Mouse (Mus musculus) limb, embryonic 14.5 days (tissue): ENCODE results near the gene Map3k20. TPM values are rescaled to one million over a fixed set of nuclear protein-coding genes. Genes with fewer than 3 reads are reported as not detected.

Source experiments
- ATAC-seq: fragments of 200-750 bp; cut with Nextera tagmentation; 2 replicates; pipeline ENCODE4 v1.8.0; 2017; ENCODE audit warnings: low read depth, moderate number of reproducible peaks, moderate TSS enrichment; ENCODE audit not compliant: low FRiP score
- DNase-seq: peaks from one replicate; pipeline ENCODE4 v3.0.0-alpha.2; 2015; ENCODE audit warnings: low spot score
- H3K27ac ChIP-seq: fragments of 300-500 bp; sonication (generic); replicated peaks from 2 replicates; pipeline ENCODE4 v1.5.1; 2014; ENCODE audit warnings: low read depth, mild to moderate bottlenecking, low read length, moderate library complexity, mixed read lengths
- H3K27me3 ChIP-seq: fragments of 300-500 bp; sonication (generic); 2 replicates; pipeline ENCODE4 v1.6.1; 2014; ENCODE audit warnings: low read length, mixed read lengths; ENCODE audit not compliant: control insufficient read depth, insufficient read depth
- H3K36me3 ChIP-seq: fragments of 300-500 bp; sonication (generic); 2 replicates; pipeline ENCODE4 v1.6.1; 2014; ENCODE audit warnings: mild to moderate bottlenecking, low read length, moderate library complexity, mixed read lengths; ENCODE audit not compliant: control insufficient read depth, insufficient read depth
- H3K4me1 ChIP-seq: fragments of 300-500 bp; sonication (generic); 2 replicates; pipeline ENCODE4 v1.6.1; 2014; ENCODE audit warnings: antibody characterized with exemption, low read length, mixed read lengths; ENCODE audit not compliant: control insufficient read depth, insufficient read depth
- H3K4me2 ChIP-seq: fragments of 300-500 bp; sonication (generic); replicated peaks from 2 replicates; pipeline ENCODE4 v1.6.1; 2014; ENCODE audit warnings: low read depth, mild to moderate bottlenecking, low read length, moderate library complexity; ENCODE audit not compliant: severe bottlenecking
- H3K4me3 ChIP-seq: fragments of 300-500 bp; sonication (generic); replicated peaks from 2 replicates; pipeline ENCODE4 v1.5.1; 2014; ENCODE audit warnings: low read length
- H3K9ac ChIP-seq: fragments of 300-500 bp; sonication (generic); 2 replicates; pipeline ENCODE4 v1.6.1; 2014; ENCODE audit warnings: mild to moderate bottlenecking, low read depth, low read length, moderate library complexity; ENCODE audit not compliant: severe bottlenecking
- H3K9me3 ChIP-seq: fragments of 300-500 bp; sonication (generic); 2 replicates; pipeline ENCODE4 v1.6.1; 2016; ENCODE audit warnings: low read length; ENCODE audit not compliant: control insufficient read depth
- POLR2A ChIP-seq: fragments of 200-500 bp; IDR thresholded peaks from 2 replicates; pipeline ENCODE4 v1.8.0; 2012; ENCODE audit warnings: inconsistent platforms, mild to moderate bottlenecking, moderate library complexity, borderline replicate concordance; ENCODE audit not compliant: insufficient read depth, insufficient read length; ENCODE audit errors: extremely low read depth
- WGBS: fragments of 180-500 bp; shearing (Covaris S2); extraction: QIAGEN DNeasy Blood & Tissue Kit; methylation state at CpG from one replicate; pipeline ENCODE4 v1.1.7; 2014; 5-methylcytosine and 5-hydroxymethylcytosine counted together
- polyA plus RNA-seq, 2 experiments: library from polyadenylated mRNA; depleted of rRNA in 1 of 2; stranded (reverse) in 1 of 2; unstranded in 1 of 2; fragments of >200 nt; fragmentation: Nextera tagmentation in 1 of 2; extraction: Ambion mirVana in 1 of 2; gene quantifications; 2 replicates each; pipeline versions ENCODE4 v1.2.1 to v1.2.3; 2012 to 2014

Map3k20 gene
- polyA plus RNA-seq, 2 experiments: 14.6 to 18.2 TPM

DNA sequence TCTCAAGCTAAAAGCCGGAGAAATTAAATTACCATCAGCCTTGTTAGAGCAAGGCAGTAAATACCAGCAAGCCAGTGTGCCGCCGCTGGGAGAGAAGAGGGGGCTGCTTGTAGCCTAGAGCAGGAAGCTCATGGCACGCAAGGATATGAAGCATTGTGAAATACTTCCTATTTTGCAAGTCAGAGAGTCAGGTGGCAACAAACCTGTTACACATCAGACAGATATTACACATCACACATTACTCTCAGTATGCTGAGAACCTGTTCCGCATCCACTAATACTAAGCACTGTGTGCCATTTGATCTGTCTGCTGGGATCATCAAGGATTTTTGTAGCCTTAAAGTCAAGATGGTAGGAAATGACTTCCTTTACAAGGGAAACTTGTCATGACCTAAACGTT lies 157.4 kb downstream of the Map3k20 start:
- no peak for TF ChIP-seq POLR2A
- 61% methylated on average over 6 of the region's 6 CpGs for WGBS
- H3K9ac ChIP-seq: no peak overlapping the region
- H3K9me3 ChIP-seq: no peaks in the 10 kb centered on the region
- peaks cover 3% of the 10 kb centered on the region; the same call in 1 of the 2 replicates for H3K36me3 ChIP-seq
- no peak overlapping the region for H3K4me3 ChIP-seq
- ATAC-seq: no peak
- H3K4me2 ChIP-seq: no peak overlapping the region
- no peaks in the 10 kb centered on the region for H3K27me3 ChIP-seq
- no peaks in the 10 kb centered on the region for H3K4me1 ChIP-seq
- H3K27ac ChIP-seq: no peak overlapping the region
- DNase-seq: no peak

DNA sequence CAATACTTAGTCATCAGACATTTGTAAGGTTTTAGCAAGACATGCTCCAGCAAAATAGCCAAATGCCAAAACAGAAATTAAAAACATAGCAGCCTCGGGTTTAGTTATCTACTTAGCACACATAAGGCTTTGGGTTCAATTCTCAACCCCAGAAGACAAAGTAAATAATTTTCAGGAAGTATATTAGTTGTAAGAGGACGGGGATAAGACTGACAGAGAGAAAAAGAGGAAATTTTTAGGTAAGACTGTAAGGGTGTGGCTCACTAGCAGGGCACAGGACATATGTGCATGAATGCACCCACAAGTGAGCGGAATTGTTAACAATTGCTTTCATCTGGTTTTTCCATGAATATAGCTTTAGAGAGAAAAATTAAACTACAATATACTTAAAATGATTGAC lies 158.5 kb downstream of the Map3k20 start:
- DNase-seq (no peak), ATAC-seq (no peak)
- H3K9ac ChIP-seq: no peak overlapping the region
- no peak for TF ChIP-seq POLR2A
- H3K9me3 ChIP-seq: no peaks in the 10 kb centered on the region
- H3K36me3 ChIP-seq: no peaks in the 10 kb centered on the region
- H3K4me1 ChIP-seq: no peaks in the 10 kb centered on the region
- WGBS: 78% methylated on average over 3 of the region's 3 CpGs
- no peak overlapping the region for H3K4me2 ChIP-seq
- no peak overlapping the region for H3K4me3 ChIP-seq
- no peak overlapping the region for H3K27ac ChIP-seq
- no peaks in the 10 kb centered on the region for H3K27me3 ChIP-seq

- no peak overlapping the region for H3K27ac ChIP-seq
- no peak overlapping the region for H3K4me2 ChIP-seq
- no peaks in the 10 kb centered on the region for H3K36me3 ChIP-seq
- no peaks in the 10 kb centered on the region for H3K4me1 ChIP-seq
- no peak overlapping the region for H3K9ac ChIP-seq
- no peaks in the 10 kb centered on the region for H3K9me3 ChIP-seq
- TF ChIP-seq POLR2A: no peak
- no peaks in the 10 kb centered on the region for H3K27me3 ChIP-seq
- DNase-seq (no peak), ATAC-seq (no peak)
- 83% methylated on average over 3 of the region's 3 CpGs for WGBS
- H3K4me3 ChIP-seq: no peak overlapping the region
These were observed 160.7 kb downstream of the Map3k20 start for GRCm38 (mm10) chr2:72446106-72446505.

- Histone ChIP-seq H3K4me2 (no peak overlapping the region), H3K9me3 (no peaks in the 10 kb centered on the region), H3K4me1 (no peaks in the 10 kb centered on the region), H3K4me3 (no peak overlapping the region), H3K27me3 (no peaks in the 10 kb centered on the region), H3K9ac (no peak overlapping the region), H3K27ac (no peak overlapping the region), H3K36me3 (no peaks in the 10 kb centered on the region)
- ATAC-seq (no peak), DNase-seq (no peak)
- TF ChIP-seq POLR2A: no peak
- 58% methylated on average over 5 of the region's 5 CpGs for WGBS
These were observed 161.2 kb downstream of the Map3k20 start for GRCm38 (mm10) chr2:72446615-72447014.

GRCm38 (mm10) chr2:72453563-72453962 lies 168.1 kb downstream of the Map3k20 start:
- Histone ChIP-seq H3K9ac (no peak overlapping the region), H3K27ac (no peak overlapping the region)
- WGBS: 34% methylated on average over 3 of the region's 3 CpGs

DNA sequence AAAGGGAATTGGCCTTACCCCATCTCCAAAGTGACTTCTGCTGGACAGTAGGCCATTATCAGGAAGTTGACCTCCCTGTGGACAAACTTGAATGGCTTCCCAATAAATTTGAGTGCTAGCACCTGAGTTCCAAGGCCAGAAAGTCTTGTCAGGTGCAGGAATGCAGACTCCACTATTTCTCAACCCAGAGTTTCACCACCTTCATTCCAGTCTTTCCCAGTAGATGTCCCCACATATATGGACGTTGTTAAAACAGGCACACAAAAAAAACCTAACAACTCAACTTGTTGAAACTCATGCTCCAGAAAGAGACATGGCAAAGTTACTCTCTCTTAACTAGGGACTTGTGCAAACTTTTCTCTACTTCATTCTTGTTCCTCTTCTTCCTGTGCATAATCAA lies 170.8 kb downstream of the Map3k20 start:
- H3K4me2 ChIP-seq: no peak overlapping the region
- no peak overlapping the region for H3K27ac ChIP-seq
- H3K36me3 ChIP-seq: no peaks in the 10 kb centered on the region
- no peaks in the 10 kb centered on the region for H3K9me3 ChIP-seq
- H3K27me3 ChIP-seq: no peaks in the 10 kb centered on the region
- no peak for DNase-seq
- ATAC-seq: no peak
- TF ChIP-seq POLR2A: no peak
- H3K4me1 ChIP-seq: peaks cover 8% of the 10 kb centered on the region
- no peak overlapping the region for H3K9ac ChIP-seq
- 61% methylated on average over 1 of the region's 1 CpGs for WGBS
- no peak overlapping the region for H3K4me3 ChIP-seq

More at GRCm38 (mm10) chr2:72453563-72453962, 168.1 kb downstream of the Map3k20 start:
- Histone ChIP-seq H3K36me3 (no peaks in the 10 kb centered on the region), H3K4me3 (no peak overlapping the region), H3K9me3 (no peaks in the 10 kb centered on the region), H3K27me3 (no peaks in the 10 kb centered on the region), H3K4me2 (no peak overlapping the region), H3K4me1 (peaks cover 8% of the 10 kb centered on the region)
- ATAC-seq: no peak
- no peak for DNase-seq
- TF ChIP-seq POLR2A: no peak
